Mouse (Mus musculus) B cell, adult (primary cell): ENCODE data around the gene Vmn2r12. TPM values are rescaled to one million over a fixed set of nuclear protein-coding genes. Genes with fewer than 3 reads are reported as not detected.

ENCODE experiments used
- total RNA-seq: library from RNA; stranded (reverse); gene quantifications from 4 replicates; pipeline ENCODE4 v1.2.4, GENCODE M21; 2023; ENCODE audit not compliant: inconsistent age

Gene Vmn2r12
- total RNA-seq: not detected in 4 replicates

GRCm38 (mm10) chr5:109097850-109098249 is at the start of gene Vmn2r12:
TSS of gene Vmn2r12 (minus strand) at chr5:109097950.

GRCm38 (mm10) chr5:109059469-109059868 is 38.3 kb downstream of the Vmn2r12 start, which contains the start of gene Vmn2r11:
TSS of gene Vmn2r11 (minus strand) at chr5:109059569.

Other genes starting within 250 kb of the Vmn2r12 start
- gene Vmn2r9, start 245.3 kb downstream of the Vmn2r12 start, total RNA-seq: not detected in 4 replicates
- not detected in 4 replicates for gene Vmn2r10, start 91.4 kb downstream of the Vmn2r12 start, total RNA-seq
- gene Vmn2r11, start 38.4 kb downstream of the Vmn2r12 start, total RNA-seq: not detected in 4 replicates
- not detected in 4 replicates for gene Vmn2r13, start 94.2 kb upstream of the Vmn2r12 start, total RNA-seq
- gene Vmn2r14, start 126.8 kb upstream of the Vmn2r12 start, total RNA-seq: not detected in 4 replicates
- not detected in 4 replicates for gene Vmn2r15, start 199.7 kb upstream of the Vmn2r12 start, total RNA-seq
- not detected in 4 replicates for gene Vmn2r16, start 232.2 kb upstream of the Vmn2r12 start, total RNA-seq